Mouse (Mus musculus) monocyte, adult 5-6 weeks (primary cell): ENCODE results near the gene Lsamp. TPM values are rescaled to one million over a fixed set of nuclear protein-coding genes. Genes with fewer than 3 reads are reported as not detected.

Experiments used
- ATAC-seq: fragments of 153-309, 156-312 bp; replicated peaks from 2 replicates; pipeline ENCODE4 v1.8.0; 2017; ENCODE audit warnings: mild to moderate bottlenecking; ENCODE audit not compliant: low TSS enrichment, insufficient number of reproducible peaks, severe bottlenecking, poor library complexity, low FRiP score
- total RNA-seq: library from RNA; stranded (forward); fragments of 200-1000, 200-491, 200-594 nt; gene quantifications from 3 replicates; pipeline ENCODE4 v1.2.3, GENCODE M21; 2017

Lsamp gene
- total RNA-seq, 1 experiment from 2014 or later: not detected

DNA sequence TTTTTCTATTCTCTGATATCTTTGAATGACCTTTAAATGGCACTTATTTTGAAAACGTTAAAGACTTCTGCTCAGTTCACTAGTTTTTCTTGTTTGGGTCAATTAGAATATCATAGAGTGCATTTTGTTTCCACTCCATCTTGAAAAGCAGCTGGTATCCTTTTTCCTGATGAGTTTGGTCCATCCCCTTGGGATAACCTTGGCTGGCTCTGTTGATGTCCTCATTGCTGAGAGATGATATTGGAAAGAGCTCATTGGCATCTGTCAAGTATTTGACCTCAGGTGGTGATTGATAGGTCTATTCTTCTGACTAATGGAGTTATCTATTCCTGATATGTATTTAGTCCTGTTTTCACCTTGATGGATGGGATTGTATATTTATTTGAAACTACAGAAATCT lies 454.7 kb downstream of the Lsamp start:
- ATAC-seq: no peak

DNA sequence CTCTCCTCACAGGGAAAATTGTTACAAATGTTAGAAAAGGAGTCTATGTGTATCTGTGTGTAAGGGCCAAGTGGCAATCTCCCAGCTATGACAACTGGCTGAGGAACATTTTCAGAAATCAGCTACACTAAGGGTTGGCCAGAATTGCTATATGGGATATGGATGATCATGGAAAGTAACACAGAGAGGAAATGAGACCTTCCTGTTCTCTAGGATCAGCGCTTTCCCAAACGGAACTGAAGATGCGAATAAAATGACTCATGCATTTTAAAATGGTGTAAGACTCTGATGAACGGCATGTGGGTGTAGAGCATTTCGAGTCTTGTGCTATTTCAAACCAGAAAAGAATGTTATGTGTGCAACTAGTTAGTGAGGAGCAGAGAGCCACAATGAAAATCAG lies 462.4 kb downstream of the Lsamp start:
- ATAC-seq: no peak

GRCm38 (mm10) chr16:40463411-40464058 lies 479.4 kb downstream of the Lsamp start:
- no peak for ATAC-seq

GRCm38 (mm10) chr16:40466596-40466995 lies 482.4 kb downstream of the Lsamp start:
- no peak for ATAC-seq

- no peak for ATAC-seq
These were observed 486.8 kb downstream of the Lsamp start for GRCm38 (mm10) chr16:40470946-40471345.

DNA sequence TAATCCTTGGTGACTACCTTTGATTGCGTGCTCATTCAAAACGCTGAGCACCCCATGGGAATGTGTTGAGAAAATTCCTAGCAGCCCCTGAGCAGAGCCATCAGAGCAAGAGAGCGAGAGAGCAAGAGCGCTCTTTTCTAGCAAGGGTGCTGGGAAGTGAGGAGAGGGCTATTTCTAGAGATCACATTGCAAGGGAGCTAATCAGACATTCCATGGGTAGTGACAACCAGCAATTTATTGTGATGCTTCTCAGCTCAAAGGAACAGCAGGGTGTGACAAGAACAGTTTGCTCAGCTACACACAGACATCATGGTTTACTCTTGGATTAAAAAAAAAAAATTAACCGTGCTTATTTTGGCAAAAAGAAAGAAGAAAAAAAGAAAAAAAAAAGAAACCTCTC lies 487.8 kb downstream of the Lsamp start:
- ATAC-seq: no peak

- no peak for ATAC-seq
These were observed 507.4 kb downstream of the Lsamp start for GRCm38 (mm10) chr16:40491606-40492005.

DNA sequence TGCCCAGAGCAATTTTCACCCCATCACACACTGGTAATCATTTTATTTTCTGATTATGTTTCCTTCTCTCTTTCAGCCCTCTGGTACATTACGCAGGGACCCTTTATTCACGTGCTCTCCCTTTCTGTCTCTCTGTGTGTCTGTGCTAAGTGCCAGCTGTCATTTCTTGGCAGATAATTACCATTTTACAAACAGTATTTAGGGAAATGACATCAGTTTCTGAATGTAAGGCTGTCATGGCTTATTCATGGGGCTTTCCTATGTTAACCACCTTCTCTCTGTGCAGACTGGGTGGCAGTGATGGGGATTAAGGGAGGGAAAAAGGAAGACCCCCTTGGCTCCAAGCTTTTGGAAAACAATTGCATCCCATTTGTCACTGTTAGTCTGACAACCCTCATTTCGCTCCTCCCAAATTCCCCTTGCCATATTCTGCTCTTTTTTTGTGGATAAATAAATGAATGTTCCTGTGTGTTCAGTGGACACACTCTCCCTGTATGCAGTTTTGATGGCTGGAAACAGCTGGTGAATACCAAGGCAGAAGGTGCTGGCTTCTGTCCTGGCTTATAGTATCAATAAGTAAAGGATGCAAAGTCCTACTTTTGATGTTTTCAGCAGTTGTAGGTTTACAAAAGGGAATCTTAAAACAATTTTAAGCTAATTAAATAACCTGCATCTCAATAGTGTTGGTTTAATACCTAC lies 520.2 kb downstream of the Lsamp start:
- no peak for ATAC-seq

DNA sequence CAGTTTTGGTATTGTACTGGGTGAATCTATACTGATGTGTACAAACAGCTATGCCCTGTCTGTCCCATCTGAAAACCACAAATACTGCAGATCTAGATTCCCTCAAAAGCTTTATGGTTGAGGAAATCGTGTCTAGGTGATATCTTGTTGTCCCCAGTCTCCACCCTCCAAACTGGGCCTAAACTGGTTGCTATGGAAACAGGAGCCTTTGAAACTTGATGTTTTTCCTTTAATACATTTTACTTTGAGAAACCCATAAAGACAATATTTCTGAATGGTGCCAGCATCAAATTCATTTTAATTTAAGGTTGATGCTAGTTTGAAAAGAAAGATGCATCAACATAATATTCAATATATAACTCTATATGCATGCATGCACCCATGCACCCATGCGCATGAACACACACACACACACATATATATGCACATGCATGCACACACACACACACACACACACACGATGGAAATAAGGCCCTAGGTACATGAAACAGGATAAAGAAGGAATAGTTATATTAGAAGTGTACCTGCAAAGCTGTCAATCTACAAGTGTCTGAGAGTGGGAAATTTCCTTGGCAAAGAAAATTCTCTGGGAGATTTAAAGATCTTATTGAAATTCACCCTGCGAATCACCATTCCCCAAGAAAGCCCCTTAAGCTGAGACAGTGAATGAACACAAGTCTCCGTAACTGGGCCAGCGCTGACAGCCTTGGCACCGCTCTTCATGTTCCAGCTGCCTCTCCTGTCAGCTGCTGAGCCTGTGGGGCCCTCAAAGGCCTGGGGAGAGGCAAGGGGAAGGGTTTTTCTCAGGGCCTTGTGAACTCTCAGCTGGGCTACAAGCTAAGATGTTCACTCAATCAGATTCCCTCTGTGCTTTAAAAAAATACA lies 525.2 kb downstream of the Lsamp start:
- no peak for ATAC-seq

DNA sequence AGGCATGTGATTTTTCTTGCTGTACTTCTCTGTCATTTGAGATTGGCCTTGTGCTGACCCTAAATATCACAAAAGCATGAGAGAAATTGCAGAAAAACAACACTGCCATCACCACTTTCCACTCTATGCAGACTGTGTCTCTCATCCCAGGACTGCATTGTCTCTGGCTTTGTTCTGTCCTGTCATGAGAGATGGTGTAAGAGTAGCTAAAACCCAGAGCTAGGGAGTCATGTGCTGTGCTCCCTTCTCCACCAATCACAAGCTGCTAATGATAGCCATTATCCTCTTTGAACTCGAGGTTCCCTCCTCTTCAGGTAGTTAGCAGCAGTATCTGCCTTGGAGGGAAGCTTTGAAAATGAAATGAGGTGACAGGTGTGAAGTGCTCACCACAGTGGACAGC lies 552.6 kb downstream of the Lsamp start:
- no peak for ATAC-seq

DNA sequence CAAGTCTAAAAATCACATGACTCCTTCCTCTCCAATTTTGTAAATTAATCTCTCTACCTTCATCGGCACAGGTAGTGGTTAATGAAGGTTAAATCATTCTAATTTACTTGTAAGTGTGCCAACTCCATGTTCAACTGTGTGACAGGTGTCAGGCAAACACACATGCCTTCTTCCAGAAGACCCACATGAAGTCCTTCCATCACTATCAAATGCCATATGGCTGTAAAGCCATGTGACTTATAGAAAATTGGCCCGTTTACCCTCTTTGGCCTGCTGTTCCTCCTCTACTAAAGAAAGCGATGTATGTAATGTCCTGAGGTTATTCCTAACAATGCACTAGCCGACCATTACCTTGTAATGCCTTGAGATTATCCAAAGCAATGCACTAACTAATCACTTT lies 565.5 kb downstream of the Lsamp start:
- ATAC-seq: no peak

GRCm38 (mm10) chr16:40555608-40556007 lies 571.4 kb downstream of the Lsamp start:
- no peak for ATAC-seq

DNA sequence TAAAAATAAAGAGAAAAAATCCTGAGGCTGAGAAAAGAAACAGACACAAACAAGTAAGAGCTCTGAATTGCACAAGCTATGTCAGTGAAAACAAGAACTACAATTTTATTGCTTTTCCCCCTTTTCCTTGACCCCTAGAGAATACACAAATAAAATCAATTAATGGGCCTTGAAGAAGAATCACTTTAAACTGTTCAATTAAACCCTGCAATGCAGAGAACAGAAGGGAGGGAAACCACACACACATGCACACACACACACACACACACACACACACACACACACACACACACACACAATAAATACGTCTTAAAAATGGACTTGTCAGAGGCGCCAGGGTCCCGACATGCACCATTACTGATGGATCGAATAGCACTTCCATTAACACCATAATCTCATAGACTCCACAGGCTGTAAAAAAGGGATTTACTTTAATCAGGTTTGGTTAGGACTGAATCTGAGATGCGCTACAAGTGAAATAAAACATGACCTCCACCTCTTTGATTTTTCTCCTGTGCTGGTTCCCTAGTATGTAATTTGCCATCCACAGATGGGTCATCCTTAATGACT lies 573.6 kb downstream of the Lsamp start:
- ATAC-seq: no peak

GRCm38 (mm10) chr16:40567431-40567941 lies 583.3 kb downstream of the Lsamp start:
- ATAC-seq: no peak

- no peak for ATAC-seq
These were observed 588.1 kb downstream of the Lsamp start for GRCm38 (mm10) chr16:40572085-40572745.

GRCm38 (mm10) chr16:40582076-40582475 lies 597.9 kb downstream of the Lsamp start:
- ATAC-seq: no peak

GRCm38 (mm10) chr16:40593161-40593560 lies 609.0 kb downstream of the Lsamp start:
- no peak for ATAC-seq
